Mouse (Mus musculus): ENCODE data around the gene Cspg4.

Gene Cspg4

DNA sequence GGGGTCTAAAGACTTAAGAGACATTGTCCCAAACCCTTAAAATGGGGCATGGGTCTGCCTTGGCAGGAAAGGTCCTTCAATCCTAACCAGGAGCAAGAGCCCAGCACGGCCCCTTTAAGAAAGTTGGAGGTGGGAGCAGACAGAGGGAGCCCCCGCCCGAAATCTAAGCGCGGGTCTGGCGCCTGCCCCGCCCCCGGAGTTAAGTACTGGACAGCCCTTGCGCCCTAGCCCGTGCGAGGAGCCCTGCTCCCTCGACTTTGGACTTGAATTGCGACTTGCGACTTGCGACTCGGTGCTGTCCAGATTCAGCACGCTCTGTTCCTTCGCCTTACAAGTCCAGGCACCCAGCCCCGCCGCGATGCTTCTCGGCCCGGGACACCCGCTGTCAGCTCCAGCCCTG lies at the start of gene Cspg4:
Cspg4 (plus strand) TSS at position 202 of the 400 bp plus-strand sequence.
- peak; percentile 76 for DNase-seq (ENCODE audit: low spot score)

DNA sequence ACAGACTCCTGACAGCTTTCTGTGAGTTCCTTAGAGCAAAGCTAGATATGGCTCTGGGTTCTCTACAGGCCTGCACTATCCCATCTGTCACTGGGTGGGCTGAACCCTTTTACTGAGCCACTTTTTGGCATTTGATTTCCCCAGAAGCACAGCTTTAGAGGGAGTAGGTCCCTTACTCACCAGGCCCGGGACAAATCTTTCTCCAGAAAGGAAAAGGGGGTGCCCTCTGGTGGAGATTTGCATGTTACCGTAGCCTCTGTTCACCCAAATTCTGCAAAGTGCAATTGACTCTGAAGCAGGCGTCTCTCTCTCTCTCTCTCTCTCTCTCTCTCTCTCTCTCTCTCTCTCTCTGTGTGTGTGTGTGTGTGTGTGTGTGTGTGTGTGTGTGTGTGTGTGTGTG lies 39.9 kb upstream of the Cspg4 start:
- no peak for DNase-seq (ENCODE audit: low spot score)

DNA sequence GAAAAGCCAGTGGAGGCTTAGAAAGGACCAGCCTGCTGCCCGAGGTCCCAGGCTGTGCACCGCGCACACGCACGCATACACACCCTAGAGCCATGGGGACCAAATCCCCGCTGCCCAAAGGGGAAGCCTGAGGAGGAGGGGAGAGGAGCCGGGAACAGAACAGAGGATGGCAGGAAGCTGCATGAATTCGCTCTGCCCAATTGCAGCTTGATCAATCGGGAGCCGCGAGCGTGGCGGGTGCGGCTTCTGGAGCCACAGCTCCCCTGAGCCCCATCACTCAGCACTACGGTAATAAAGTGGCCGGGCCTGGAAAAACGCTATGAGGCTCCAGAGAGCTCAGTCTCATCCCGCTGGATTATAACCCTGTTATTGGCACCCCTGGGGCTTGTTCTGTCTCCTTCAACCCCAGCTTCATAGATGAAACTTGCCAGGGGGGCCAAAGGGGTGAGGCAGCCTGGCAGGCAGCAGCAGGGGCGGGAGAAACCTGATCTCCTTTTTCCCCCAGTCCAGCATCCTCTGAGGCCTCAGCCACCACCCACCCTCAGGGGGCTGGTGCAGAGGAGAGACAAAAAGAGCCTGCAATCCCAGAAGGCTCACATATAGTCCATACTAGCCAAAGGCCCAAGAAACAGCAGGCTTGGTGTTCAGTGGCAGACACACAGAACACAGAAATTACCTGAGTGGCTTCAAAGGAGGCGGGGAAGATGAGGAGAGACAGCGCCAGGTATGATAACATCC lies 39.2 kb upstream of the Cspg4 start:
- DNase-seq (ENCODE audit: low spot score) = no peak

DNA sequence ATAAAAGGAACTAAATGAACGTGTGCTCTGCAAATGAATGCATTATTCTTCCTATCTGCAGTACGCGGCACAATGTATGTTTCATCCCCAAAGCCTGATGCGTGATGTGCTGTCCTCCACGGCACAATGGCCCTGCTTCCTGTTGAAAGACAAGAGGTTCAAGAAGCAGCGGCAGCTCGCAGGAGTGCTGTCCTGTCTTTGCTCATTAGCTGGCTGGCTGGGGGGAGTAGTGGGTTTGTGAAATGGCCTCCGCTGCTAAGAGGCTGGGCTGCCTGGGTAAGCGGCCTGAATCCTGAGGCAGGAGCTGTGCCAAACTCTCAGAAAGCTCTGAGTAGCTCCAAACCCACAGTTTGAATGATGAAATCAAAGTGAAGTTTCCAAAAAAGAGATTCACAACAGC lies 36.7 kb upstream of the Cspg4 start:
- no peak for DNase-seq (ENCODE audit: low spot score)

DNA sequence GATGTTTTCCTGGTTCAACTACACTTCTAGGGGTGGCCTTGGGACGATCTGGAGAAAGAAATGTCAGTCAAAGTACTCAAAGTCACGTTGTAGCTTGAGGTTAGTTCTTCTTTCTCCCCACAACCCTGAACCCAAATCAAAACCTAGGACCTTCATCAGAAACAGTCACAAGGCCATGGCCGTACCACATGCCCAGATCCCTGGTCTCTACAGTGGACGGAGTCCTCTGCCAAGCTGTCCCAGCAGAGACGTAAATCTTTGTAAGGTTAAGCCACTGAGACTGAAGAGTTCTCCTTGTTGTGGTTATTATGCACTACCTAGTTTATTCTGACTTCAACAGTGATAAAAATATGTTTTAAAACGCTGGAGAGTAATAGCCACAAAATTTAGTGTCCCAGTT lies 36.0 kb upstream of the Cspg4 start:
- DNase-seq (ENCODE audit: low spot score) = no peak

DNA sequence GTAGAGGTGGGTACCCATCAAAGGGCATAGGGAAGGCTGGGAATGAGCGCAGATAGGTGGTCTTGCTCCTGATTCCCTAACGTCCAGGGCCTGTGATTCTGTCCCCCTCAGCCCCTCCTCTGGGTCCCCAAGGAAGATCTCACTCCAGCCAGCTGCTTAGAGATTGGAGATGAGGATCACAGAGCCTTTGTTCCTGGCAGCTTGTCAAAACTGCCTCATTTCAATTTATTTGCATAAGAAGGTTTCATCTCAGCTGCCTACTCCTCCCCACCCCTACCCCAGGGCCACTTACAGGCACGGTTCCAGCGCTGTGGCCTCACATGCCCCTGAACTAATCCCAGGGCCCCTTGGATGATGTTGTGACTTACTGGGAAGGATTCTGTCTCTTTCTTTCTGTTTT lies 34.7 kb upstream of the Cspg4 start:
- peak; percentile 66 for DNase-seq (ENCODE audit: low spot score)

DNA sequence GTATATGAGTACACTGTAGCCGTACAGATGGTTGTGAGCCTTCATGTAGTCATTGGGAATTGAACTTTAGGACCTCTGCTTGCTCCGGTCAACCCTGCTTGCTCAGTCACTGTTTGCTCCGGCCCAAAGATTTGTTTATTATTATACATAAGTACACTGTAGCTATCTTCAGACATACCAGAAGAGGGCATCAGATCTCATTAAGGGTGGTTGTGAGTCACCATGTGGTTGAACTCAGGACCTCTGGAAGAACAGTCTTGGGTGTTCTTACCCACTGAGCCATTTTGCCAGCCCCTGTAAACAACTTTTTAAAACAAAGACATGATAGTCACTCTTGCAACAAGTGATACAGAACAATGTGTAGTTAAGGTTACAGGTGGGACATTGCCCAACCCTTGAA lies 32.9 kb upstream of the Cspg4 start:
- no peak for DNase-seq (ENCODE audit: low spot score)

DNA sequence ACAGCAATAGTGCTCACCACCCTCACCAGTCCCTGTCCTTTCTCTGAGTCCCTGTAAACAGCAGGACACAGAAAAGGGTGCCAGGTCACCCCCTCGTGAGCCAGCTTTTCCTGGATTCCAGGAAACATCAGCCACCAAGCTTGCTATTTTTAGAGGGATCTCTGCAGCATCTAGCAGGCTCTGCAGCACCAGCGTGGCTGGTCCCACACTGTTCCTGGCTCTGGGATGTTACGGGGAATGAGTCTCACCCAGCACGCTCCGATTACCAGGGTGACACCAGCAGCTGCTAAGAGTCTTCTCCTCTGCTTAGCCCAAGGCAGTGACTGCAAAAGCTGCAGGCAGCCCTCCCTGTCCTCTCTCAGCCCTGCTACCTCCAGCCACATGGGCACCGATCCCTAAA lies 31.9 kb upstream of the Cspg4 start:
- DNase-seq (ENCODE audit: low spot score) = no peak

DNA sequence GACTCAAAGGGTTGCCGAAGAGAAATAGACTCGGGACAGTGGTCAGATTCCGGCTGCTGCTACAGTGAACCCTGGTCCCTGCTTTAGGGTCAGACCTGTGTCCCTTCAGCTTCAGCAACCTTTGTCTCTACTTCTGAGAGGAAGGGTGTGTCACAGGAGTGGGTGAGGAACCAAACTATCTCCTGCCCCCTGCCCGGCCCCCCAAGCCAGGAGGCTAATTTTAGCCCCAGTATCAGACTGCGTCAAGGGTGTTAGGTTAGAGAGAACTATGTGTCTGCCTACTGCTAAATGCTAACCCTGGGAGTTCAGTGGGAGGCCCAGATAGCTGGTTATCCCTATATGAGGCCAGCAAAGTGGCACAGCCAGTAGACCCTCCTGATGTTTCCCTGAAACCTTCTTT lies 29.7 kb upstream of the Cspg4 start:
- DNase-seq (ENCODE audit: low spot score) = no peak

DNA sequence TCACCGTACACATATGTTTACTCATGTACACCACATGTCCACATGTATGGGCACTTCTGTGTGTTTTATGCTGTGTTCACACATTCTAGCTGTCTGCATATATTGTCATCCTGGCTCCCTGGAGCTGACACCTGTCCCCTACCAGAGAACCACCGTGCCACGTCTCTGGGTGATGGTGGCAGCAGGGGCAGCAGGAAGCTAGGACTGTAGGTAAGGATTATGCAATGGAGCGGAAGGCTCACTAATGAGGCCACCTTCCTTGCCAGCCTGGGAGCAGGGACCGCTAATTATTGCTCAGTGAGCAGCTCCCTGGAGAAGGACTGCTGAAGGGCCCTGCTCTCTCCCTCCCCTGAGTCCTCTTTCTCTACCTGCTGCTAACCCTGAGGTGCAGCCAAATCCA lies 24.1 kb upstream of the Cspg4 start:
- no peak for DNase-seq (ENCODE audit: low spot score)

DNA sequence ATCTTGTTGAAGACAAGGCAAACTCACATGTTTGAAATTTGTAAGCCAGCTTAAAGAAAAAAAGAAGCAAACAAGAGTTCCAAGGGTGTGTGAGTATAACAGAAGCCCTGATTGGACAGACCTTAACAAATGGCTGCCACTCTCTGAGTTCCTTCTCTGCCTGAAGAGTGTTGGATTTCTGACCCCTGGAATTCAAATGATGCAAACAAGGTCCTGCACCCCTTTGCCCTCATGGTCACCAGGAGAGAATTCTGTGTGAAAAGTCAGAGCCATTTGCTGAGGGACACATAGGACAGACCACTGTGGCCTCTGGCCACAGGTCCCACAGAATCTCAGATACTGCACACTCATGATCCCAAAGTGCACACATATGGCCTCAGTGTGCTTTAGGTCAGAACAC lies 23.0 kb upstream of the Cspg4 start:
- DNase-seq (ENCODE audit: low spot score) = no peak

DNA sequence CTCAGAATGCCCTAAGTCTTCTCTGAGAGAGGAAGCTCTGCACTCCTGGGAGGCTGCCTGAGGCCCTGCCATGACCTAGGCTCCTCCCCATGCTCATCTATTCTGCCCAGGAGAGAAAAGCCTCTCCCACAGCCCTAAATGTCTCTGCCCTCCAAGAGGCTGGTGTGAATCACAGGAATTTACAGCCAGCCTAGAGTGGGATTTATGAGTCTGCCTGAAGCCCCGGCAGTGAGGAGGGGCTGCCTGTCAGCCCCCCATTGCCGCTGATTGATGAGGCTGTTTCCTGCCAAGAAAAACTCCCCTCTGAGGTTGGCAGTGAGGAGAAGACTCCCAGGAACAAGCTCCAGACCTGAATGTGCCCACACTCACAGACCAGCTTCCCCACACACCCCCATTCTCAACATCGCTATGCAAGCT lies 22.5 kb upstream of the Cspg4 start:
- DNase-seq (ENCODE audit: low spot score) = no peak

DNA sequence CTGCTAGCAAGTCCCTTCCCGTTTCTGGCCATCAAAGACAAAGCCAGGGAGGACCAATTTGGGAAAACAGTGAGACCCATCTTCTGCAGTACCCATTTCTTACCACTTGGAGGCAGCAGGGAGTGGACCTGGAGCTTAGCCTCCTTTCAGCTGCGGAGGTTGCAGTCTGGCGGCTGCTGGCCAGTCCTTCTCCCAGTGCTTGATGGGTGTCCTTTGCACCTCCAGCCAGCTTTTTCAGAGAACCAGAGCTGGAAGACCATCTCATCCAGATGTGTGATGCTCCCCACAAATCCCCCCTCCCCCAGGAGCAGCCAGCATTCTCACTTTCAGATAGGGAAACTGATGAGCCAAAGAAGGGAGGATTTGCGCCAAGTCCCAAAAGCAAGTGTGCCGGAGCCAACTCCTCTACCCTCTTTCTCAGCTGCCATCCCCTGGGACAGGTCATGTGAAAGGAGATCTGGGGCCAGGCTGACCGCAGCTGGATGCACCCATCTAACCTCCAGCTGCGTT lies 21.1 kb upstream of the Cspg4 start:
- DNase-seq (ENCODE audit: low spot score) = peak; percentile 83

DNA sequence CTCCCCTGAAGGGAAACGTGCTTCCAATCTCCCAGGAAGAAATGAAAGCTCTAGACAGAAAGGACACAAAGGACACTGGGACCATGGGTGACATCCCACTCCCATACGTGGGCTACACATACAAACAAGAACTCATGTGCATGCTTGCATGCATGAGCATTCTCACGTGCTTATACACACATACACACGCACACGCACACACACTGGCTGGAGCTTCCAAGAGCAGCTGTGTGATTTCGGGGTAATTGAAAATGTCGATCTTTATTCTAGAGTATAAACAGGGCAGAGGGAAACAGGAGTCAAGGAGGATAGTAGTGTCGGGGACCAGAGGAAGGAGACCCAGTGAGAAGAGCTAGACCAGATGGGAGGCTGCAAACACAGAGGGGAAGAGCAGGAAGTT lies 20.2 kb upstream of the Cspg4 start:
- DNase-seq (ENCODE audit: low spot score) = no peak

DNA sequence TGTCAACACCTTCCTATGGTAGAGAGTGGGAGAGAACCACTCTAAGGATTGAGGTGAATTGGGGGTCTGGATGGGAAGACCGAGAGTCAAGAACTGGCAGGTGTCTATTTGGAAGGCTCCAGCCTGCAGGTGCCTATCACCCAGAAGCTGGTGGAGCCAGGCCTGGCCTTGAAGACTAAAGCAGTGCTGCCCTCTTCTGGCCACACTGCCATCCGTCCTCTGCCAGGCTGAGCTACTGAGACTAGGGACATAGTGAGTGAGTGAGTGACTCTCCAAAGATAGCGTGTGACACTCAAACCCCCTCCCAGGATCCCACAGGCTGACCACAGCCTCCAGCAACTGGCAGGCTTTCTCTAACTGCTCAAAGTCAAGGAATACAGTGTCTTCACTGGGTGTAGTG lies 17.3 kb upstream of the Cspg4 start:
- DNase-seq (ENCODE audit: low spot score) = peak; percentile 80

DNA sequence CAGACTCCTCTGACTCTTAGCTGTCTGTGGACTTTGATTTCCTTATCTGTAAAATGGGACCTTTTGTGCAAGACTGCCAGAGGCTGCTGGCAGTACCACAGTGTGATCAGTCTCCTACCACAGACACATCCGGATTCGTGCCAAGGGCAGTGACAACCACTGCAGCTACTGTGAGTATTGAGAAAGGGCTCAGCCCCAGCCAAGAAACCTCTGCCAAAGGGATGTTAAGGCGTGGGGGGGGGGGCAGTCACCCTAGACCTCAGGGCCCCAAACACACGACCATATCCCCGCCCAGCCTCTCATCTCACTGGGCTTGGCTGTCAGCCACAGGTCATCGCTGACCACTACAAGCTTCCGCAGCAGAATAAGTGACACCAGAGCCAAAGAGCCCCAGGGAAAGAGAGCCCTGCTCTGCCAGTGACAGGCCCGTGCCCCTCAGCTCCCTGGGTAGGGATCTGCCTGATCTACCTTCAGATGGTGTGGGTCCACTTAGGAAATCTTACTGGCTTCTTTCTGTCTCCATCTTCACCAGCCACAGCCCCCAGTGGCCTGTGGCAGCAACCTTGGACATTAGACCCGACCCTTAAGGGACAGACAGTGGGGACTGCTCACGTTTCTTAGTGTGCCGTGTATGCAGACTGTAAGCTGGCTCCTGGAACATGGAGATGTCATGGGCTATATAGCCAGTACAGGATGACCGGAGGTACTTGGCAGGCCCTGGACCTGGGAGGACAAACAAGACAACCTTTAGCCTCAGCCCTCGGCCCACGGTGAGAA lies 14.5 kb upstream of the Cspg4 start:
- no peak for DNase-seq (ENCODE audit: low spot score)

DNA sequence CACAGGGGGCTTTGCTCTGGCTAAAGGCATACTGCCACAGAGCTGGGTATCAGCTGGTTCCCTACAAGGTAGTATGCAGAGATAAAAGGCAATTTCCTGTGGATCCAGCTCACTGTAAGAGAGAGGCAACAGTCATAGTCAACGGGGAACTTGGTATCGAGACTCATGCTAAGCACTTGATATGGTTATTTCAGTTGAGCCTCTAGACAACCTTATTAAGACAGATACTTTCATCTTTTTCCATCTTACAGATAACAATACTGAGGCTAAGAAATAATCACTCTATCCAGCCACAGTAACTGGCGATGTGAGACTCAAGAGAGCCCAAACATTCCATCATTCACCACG lies 14.0 kb upstream of the Cspg4 start:
- DNase-seq (ENCODE audit: low spot score) = no peak

DNA sequence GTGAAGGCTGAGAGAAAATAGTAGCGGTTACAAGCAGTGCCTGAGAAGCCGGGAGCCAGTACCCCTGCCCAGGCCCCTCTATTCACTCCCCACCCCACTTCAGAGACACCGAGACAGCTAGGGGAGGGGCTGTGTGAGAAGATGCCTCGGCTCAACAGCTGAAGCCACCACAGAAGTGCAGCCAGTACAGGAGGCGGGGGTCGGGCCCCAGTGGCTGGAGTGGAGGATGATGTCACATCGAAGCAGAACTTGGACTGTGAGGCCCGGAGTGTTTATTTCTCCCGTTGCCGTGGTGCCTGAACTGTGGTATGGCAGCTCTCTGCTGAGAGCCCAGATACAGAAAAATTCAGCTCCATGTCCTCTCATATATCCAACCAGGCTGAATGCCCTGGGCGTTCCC lies 13.1 kb upstream of the Cspg4 start:
- DNase-seq (ENCODE audit: low spot score) = no peak

DNA sequence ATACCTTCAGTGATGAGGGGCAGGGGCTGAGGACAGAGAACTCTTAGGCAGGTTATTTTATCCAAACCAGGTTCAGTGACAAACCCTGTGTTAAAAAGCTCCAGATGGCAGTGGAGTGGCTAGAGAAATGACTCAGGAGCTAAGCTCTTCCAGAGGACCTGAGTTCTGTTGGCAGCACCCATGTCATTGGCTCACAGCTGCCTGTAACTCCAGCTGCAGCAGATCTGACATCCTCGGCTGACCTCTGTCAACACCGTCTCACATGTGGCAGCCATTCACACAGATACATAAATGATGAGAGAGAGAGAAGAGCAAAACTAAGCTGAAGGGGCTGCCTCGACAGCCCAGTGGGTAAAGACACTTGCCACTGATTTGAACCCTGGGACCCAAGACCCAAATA lies 7.4 kb upstream of the Cspg4 start:
- no peak for DNase-seq (ENCODE audit: low spot score)

DNA sequence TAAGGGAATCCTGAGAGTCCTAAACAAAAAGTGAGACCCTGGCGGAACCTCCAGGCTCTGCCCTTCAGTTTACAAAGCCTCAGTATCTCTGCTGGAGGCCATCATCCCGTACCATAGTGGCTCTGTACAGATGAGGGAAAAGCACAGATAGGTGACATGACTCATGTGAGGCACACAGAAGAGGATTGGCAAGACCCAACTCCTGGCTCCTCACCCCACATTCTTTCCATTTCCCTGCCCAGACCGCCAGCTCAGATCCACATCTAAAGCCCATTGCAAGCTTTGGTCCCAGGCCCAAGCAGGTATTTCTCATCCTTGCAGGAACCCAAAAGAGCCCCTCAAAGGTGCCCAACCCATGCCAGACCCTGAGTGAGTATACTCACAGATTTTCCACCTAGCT lies 4.8 kb upstream of the Cspg4 start:
- DNase-seq (ENCODE audit: low spot score) = no peak

DNA sequence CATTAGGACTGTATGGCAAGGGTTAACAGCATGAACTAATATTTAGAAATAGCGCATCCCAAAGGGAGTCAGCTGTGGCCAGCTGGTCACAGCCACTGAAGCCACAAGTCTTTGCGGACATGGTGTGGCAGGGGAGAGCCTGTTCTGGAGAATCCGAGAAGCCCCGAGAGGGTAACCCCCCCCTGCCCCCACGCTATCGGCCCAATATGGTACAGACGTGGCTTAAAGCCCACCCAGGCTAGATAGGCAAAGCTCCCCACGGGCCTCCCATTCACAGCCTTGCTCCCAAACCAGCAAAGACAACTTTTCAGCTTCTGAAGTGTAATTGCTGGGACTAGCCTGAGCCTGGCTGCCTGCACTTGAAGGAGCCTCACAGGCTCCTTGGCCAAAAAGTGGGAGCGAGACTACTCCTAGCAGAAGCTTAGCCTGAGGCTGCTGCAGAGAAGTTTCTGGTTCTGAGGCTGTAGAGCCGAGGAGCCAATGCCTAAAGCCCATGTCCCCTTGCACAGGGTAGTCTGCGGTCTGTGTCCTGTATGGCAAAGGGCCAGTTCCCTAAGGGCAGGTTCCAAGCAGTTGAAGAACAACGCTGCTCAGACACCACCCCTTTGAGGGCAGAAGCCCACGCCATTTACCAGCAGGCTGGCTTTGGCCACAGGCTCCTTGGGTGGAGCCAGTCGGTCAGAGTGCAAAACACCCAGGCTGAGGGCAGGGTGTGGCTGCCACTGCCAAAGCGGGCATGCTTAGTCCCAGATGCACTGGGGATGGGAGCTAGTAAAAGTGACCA lies 4.2 kb upstream of the Cspg4 start:
- no peak for DNase-seq (ENCODE audit: low spot score)

DNA sequence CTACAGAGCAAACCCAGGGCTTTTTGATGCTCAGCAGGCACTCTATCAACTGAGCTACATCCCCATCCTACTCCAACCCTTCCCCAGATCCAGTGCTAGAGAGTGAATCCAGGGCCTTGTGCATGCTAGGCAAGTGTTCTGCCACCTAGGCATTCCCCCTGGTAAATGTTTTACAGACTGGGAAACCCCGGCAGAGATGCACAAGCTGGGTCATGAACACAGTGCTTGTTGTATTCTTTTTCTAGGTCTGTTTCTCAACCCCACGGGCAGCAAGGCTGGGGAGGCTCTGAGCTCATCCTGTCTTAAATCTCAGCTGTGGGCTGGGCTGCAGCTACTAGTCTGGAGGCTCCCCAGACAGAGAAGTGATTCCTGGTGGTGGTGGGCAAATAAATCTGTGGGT lies 2.0 kb upstream of the Cspg4 start:
- no peak for DNase-seq (ENCODE audit: low spot score)

DNA sequence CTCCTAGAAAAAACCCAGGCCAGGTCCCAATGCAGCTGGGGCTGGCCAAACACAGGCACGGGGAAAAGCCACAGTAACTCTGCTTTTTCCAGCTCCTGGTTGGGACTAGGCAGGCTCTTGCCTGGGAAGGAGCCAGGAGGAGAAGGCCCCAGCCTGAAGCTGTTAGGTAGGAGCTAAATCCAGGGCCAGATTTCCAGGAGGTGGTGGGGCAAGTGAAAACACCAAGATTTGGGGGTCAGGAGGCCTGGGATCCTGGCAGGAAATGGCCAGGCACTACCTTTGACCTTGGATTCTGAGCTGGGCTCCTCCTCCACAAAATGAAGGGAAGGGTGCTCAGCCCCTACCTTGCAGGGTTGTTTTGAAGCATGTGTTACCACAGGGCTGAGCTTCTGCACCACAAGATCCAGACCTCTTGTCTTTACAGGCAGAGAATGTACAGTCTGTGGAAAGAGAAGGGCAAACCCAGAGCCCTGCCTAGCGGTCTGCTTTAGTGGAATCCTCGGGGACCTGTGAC lies 560 bp upstream of the Cspg4 start, which contains the start of gene Odf3l1:
Odf3l1 (minus strand) TSS at position 464 of the 514 bp plus-strand sequence.
- DNase-seq (ENCODE audit: low spot score) = no peak

Data from testis, postnatal 10 days (tissue).